Mouse (Mus musculus): ENCODE results near the gene Dlec1.

DNA sequence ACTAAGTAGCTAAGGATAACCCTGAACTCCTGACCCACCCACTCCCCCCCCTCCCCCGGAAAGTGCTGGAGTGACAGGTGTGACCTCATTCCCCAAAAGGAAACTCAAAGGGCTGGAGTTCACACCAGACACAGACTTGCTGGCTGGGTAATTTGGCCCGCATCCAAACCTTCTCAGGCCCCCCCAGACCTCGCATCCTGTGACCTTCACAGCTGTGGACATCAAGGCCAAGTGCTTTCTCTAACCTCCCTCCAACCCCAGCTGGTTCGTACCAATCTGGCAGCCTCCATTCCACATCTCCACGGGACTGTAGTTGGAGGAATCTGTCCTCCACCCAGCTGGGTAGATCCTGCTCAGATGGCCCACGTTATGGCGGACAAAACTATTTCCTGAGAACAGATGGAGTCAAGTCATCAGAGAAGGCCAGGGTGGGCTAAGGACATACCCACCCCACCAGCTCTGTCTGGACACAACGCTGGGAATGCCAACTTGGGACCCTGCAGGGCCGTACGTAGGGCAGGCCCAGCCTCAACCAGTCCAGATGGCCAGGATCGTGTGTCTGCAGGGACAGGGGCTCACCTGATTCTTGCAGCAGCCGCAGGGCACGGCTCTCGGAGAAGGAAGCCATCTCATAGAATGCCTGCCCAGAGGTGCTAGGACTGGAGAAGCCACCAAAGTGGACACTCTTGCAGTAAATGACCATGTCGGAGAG, 28.9 kb upstream of the Dlec1 start:
- no peak for TF ChIP-seq EP300 (IDR thresholded peaks at IDR 0.05; ENCODE audit: insufficient read depth, low read depth, low read length)
- no peak for TF ChIP-seq POLR2A (IDR thresholded peaks at IDR 0.05; ENCODE audit: insufficient read depth, low read length)
- TF ChIP-seq CTCF (IDR thresholded peaks at IDR 0.05; ENCODE audit: low read depth, low read length), result no peak

Measured in ES-Bruce4 (cell line).